In the genomic region with DNA sequence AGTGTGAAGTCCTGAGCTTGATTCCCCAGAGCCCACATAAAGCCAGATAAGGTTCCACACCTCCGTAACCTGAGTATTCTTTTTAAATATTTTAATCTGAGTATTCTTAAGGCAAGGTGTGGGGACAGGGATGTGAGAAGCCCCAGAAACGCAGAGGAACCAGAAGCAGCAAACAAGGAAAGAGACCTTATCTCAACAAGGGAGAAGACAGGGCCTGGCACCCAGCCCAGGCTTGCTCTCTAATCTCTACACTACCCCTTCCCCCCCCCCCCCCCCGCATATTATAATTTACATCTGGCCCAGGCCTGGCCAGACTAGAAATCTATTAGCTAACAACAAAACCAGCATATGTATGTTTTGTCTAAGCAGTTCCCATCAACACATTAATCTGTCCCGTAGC, we compare ENCODE assay signal across 19 mouse cellular contexts.
DNase-seq lines count a peak whose midpoint lies in the region; ATAC-seq and TF ChIP-seq lines count a peak whose summit lies in the region.
"Had no signal": no experiment of that assay in that cellular context is flagged by ENCODE, and none has a peak within 500 bp of the region (broad histone marks: within the 10 kb centered on the region; RNA-seq: fewer than 3 reads in every experiment).

No protein-coding gene starts in this region.

- H3K4me3 ChIP-seq in heart, embryonic 15.5 days, result no peak overlapping the region
- H3K4me3 ChIP-seq in midbrain, embryonic 14.5 days (replicated peaks; ENCODE audit: low read depth, low read length), result no peak overlapping the region
- no peak overlapping the region for H3K4me3 ChIP-seq in midbrain, embryonic 15.5 days
- H3K4me3 ChIP-seq in stomach, postnatal 0 days (ENCODE audit: low read depth, low read length), result no peak overlapping the region
- H3K4me3 ChIP-seq: embryonic facial prominence, embryonic 15.5 days; forebrain, embryonic 12.5 days; limb, embryonic 13.5 days; midbrain, embryonic 10.5 days had no signal

- TF ChIP-seq EP300 in stomach, postnatal 0 days (optimal IDR thresholded peaks at IDR 0.05), result no peak

- peaks cover 37% of the 10 kb centered on the region for H3K4me1 ChIP-seq in heart, embryonic 15.5 days (replicated peaks)
- 0 out of 2 replicates have a peak, but pooled peaks cover 3% of the 10 kb centered on the region for H3K4me1 ChIP-seq in midbrain, embryonic 14.5 days (ENCODE audit: control insufficient read depth, insufficient read depth, low read length)
- peaks cover 31% of the 10 kb centered on the region for H3K4me1 ChIP-seq in midbrain, embryonic 15.5 days
- 0 out of 2 replicates have a peak, but pooled peaks cover 2% of the 10 kb centered on the region for H3K4me1 ChIP-seq in stomach, postnatal 0 days (replicated peaks; ENCODE audit: control insufficient read depth, insufficient read depth)

- peaks cover 3% of the 10 kb centered on the region; the same call in 1 of the 2 replicates for H3K36me3 ChIP-seq in heart, embryonic 15.5 days
- peaks cover 38% of the 10 kb centered on the region for H3K36me3 ChIP-seq in midbrain, embryonic 14.5 days (ENCODE audit: control insufficient read depth, insufficient read depth, low read length)
- H3K36me3 ChIP-seq in midbrain, embryonic 15.5 days (replicated peaks), result 0 out of 2 replicates have a peak, but pooled peaks cover 5% of the 10 kb centered on the region
- H3K36me3 ChIP-seq in stomach, postnatal 0 days (ENCODE audit: control insufficient read depth, insufficient read depth, low read length), result peaks cover 7% of the 10 kb centered on the region

- 0 out of 2 replicates have a peak overlapping the region, but pooled peaks have one; percentile 15 for H3K27ac ChIP-seq in heart, embryonic 15.5 days
- no peak overlapping the region for H3K27ac ChIP-seq in midbrain, embryonic 14.5 days (replicated peaks; ENCODE audit: low read depth, low read length)
- H3K27ac ChIP-seq in midbrain, embryonic 15.5 days, result no peak overlapping the region
- 0 out of 2 replicates have a peak overlapping the region, but pooled peaks have one; percentile 8 for H3K27ac ChIP-seq in stomach, postnatal 0 days (replicated peaks)
- H3K27ac ChIP-seq: embryonic facial prominence, embryonic 15.5 days; forebrain, embryonic 12.5 days; hindbrain, postnatal 0 days; limb, embryonic 13.5 days; liver, embryonic 14.5 days; midbrain, embryonic 10.5 days had no signal

- DNase-seq in adrenal gland, postnatal 10 days, result peak; percentile 43
- no peak for DNase-seq in adrenal gland, adult 2 months
- no peak for DNase-seq in heart, adult 8-10 months (ENCODE audit: low spot score)
- peak; percentile 39 for DNase-seq in midbrain, embryonic 14.5 days
- DNase-seq in stomach, postnatal 0 days (ENCODE audit: low spot score), result no peak
- DNase-seq: cerebellum, adult 9-10 months; gastrocnemius, postnatal 36 days; kidney, adult 18-20 months; thymus, adult 18-20 months had no signal

- no peak overlapping the region for H3K4me2 ChIP-seq in heart, embryonic 15.5 days
- no peak overlapping the region for H3K4me2 ChIP-seq in midbrain, embryonic 14.5 days (ENCODE audit: low read length)
- H3K4me2 ChIP-seq in midbrain, embryonic 15.5 days, result no peak overlapping the region
- H3K4me2 ChIP-seq in stomach, postnatal 0 days (replicated peaks; ENCODE audit: low read depth), result no peak overlapping the region
- H3K4me2 ChIP-seq: embryonic facial prominence, embryonic 15.5 days; forebrain, embryonic 12.5 days; limb, embryonic 13.5 days had no signal

- no peak overlapping the region for H3K9ac ChIP-seq in heart, embryonic 15.5 days
- H3K9ac ChIP-seq in midbrain, embryonic 14.5 days (replicated peaks; ENCODE audit: low read length), result no peak overlapping the region
- H3K9ac ChIP-seq in midbrain, embryonic 15.5 days, result no peak overlapping the region
- no peak overlapping the region for H3K9ac ChIP-seq in stomach, postnatal 0 days (ENCODE audit: low read length)
- H3K9ac ChIP-seq: embryonic facial prominence, embryonic 15.5 days; forebrain, embryonic 12.5 days; limb, embryonic 13.5 days; liver, embryonic 14.5 days had no signal

- ATAC-seq in heart, embryonic 15.5 days (replicated peaks; ENCODE audit: insufficient number of reproducible peaks, insufficient read depth, low FRiP score, low read depth), result no peak
- no peak for ATAC-seq in midbrain, embryonic 14.5 days (ENCODE audit: low FRiP score, low TSS enrichment)
- no peak for ATAC-seq in midbrain, embryonic 15.5 days (replicated peaks)
- ATAC-seq in stomach, postnatal 0 days (ENCODE audit: low FRiP score, low TSS enrichment), result no peak
- ATAC-seq in monocyte, adult 5-6 weeks (replicated peaks; ENCODE audit: insufficient number of reproducible peaks, low FRiP score, low TSS enrichment, poor library complexity, severe bottlenecking), result no peak
- ATAC-seq: hindbrain, postnatal 0 days; lung, postnatal 0 days had no signal

- WGBS in heart, embryonic 15.5 days, result 32% methylated on average over 4 of the region's 4 CpGs
- 77% methylated on average over 4 of the region's 4 CpGs for WGBS in midbrain, embryonic 14.5 days
- WGBS in midbrain, embryonic 15.5 days, result 70% methylated on average over 4 of the region's 4 CpGs
- WGBS in stomach, postnatal 0 days, result 48% methylated on average over 3 of the region's 4 CpGs

- no peaks in the 10 kb centered on the region for H3K9me3 ChIP-seq in heart, embryonic 15.5 days (replicated peaks)
- no peaks in the 10 kb centered on the region for H3K9me3 ChIP-seq in midbrain, embryonic 14.5 days (ENCODE audit: control insufficient read depth, low read length)
- no peaks in the 10 kb centered on the region for H3K9me3 ChIP-seq in midbrain, embryonic 15.5 days
- no peaks in the 10 kb centered on the region for H3K9me3 ChIP-seq in stomach, postnatal 0 days (ENCODE audit: control insufficient read depth, low read length)
- H3K9me3 ChIP-seq: embryonic facial prominence, embryonic 15.5 days; forebrain, embryonic 12.5 days; limb, embryonic 13.5 days; midbrain, embryonic 10.5 days had no signal

- H3K27me3 ChIP-seq in heart, embryonic 15.5 days, result peaks cover 36% of the 10 kb centered on the region
- no peaks in the 10 kb centered on the region for H3K27me3 ChIP-seq in midbrain, embryonic 14.5 days (ENCODE audit: control insufficient read depth, insufficient read depth, low read length)
- no peaks in the 10 kb centered on the region for H3K27me3 ChIP-seq in midbrain, embryonic 15.5 days (replicated peaks)
- no peaks in the 10 kb centered on the region for H3K27me3 ChIP-seq in stomach, postnatal 0 days (ENCODE audit: control insufficient read depth, insufficient read depth, low read length)
- H3K27me3 ChIP-seq: embryonic facial prominence, embryonic 15.5 days; forebrain, embryonic 12.5 days; limb, embryonic 13.5 days had no signal

- no peak for TF ChIP-seq CTCF in stomach, postnatal 0 days (IDR thresholded peaks at IDR 0.05; ENCODE audit: low read depth)

Comparison
In these comparisons a context has a peak if more than half of its experiments do, and no peak if none do; other contexts are left out.
1. DNase-seq: peak in adrenal gland, postnatal 10 days (single experiment) and midbrain, embryonic 14.5 days (single experiment); none in adrenal gland, adult 2 months (single experiment), heart, adult 8-10 months (single experiment) and stomach, postnatal 0 days (single experiment).
2. H3K27ac ChIP-seq: peak in heart, embryonic 15.5 days (single experiment) and stomach, postnatal 0 days (single experiment); none in midbrain, embryonic 14.5 days (single experiment) and midbrain, embryonic 15.5 days (single experiment).